Mouse (Mus musculus): ENCODE measurements at regions not wholly inside any gene's neighbourhood (a gene's known extent, or its start where the extent isn't known, plus 50 kb on each side); places are given as distances from the start of the nearest gene placed in this dataset.
A peak's percentile ranks its signal among the peaks of the same experiment; 100 is the strongest.

GRCm38 (mm10) chr8:127860891-127861290 lies 497.5 kb upstream of the Nrp1 start:
- ATAC-seq (replicated peaks; ENCODE audit: low FRiP score): no peak
- 50% methylated on average over 3 of the region's 3 CpGs for WGBS
- Histone ChIP-seq H3K9me3 (replicated peaks) (no peaks in the 10 kb centered on the region), H3K4me3 (replicated peaks) (no peak overlapping the region), H3K36me3 (no peaks in the 10 kb centered on the region), H3K4me1 (peaks cover 11% of the 10 kb centered on the region), H3K4me2 (no peak overlapping the region), H3K27ac (no peak overlapping the region), H3K27me3 (no peaks in the 10 kb centered on the region), H3K9ac (no peak overlapping the region)

DNA sequence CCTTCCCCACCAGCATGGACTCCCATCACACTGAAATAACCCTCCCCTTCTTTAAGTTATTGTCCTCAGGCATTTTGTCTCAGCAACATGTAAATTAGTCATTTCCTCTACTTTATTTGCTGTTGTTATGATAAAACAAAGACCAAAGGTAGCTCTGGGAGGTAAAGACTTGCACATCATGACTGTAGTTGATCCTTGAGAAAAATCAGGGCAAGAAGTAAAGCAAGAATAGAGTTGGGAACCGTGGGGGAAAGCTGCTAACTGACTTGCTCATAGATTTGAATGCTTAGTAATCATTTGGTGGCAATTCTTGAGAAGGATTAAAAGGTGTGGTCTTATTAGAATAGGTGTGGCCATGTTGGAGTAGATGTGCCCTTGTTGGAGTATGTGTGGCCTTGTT lies 473.8 kb upstream of the Nrp1 start:
- no peaks in the 10 kb centered on the region for H3K27me3 ChIP-seq
- no peaks in the 10 kb centered on the region for H3K4me1 ChIP-seq
- H3K9me3 ChIP-seq (replicated peaks): no peaks in the 10 kb centered on the region
- H3K4me3 ChIP-seq (replicated peaks): no peak overlapping the region
- 74% methylated on average over 1 of the region's 1 CpGs for WGBS
- no peak overlapping the region for H3K9ac ChIP-seq
- H3K36me3 ChIP-seq: no peaks in the 10 kb centered on the region
- no peak for ATAC-seq (replicated peaks; ENCODE audit: low FRiP score)
- no peak overlapping the region for H3K27ac ChIP-seq
- no peak overlapping the region for H3K4me2 ChIP-seq

- 87% methylated on average over 3 of the region's 3 CpGs for WGBS
- ATAC-seq (replicated peaks; ENCODE audit: low FRiP score): no peak
These were observed 473.2 kb upstream of the Nrp1 start for GRCm38 (mm10) chr8:127885211-127885610.

GRCm38 (mm10) chr8:127885831-127886230 lies 472.6 kb upstream of the Nrp1 start:
- Histone ChIP-seq H3K4me1 (0 out of 2 replicates have a peak, but pooled peaks cover 2% of the 10 kb centered on the region), H3K36me3 (no peaks in the 10 kb centered on the region), H3K9ac (no peak overlapping the region), H3K9me3 (replicated peaks) (no peaks in the 10 kb centered on the region), H3K27me3 (no peaks in the 10 kb centered on the region), H3K4me2 (no peak overlapping the region), H3K4me3 (replicated peaks) (no peak overlapping the region), H3K27ac (0 out of 2 replicates have a peak overlapping the region, but pooled peaks have one; percentile 13)
- 20% methylated on average over 3 of the region's 3 CpGs for WGBS
- no peak for ATAC-seq (replicated peaks; ENCODE audit: low FRiP score)

More at GRCm38 (mm10) chr8:127885211-127885610, 473.2 kb upstream of the Nrp1 start:
- H3K9ac ChIP-seq: no peak overlapping the region
- no peaks in the 10 kb centered on the region for H3K36me3 ChIP-seq
- no peak overlapping the region for H3K4me2 ChIP-seq
- H3K27ac ChIP-seq: no peak overlapping the region
- no peaks in the 10 kb centered on the region for H3K4me1 ChIP-seq
- H3K9me3 ChIP-seq (replicated peaks): no peaks in the 10 kb centered on the region
- H3K27me3 ChIP-seq: no peaks in the 10 kb centered on the region
- H3K4me3 ChIP-seq (replicated peaks): no peak overlapping the region

GRCm38 (mm10) chr8:127890729-127891128 lies 467.7 kb upstream of the Nrp1 start:
- no peak overlapping the region for H3K27ac ChIP-seq
- 41% methylated on average over 6 of the region's 6 CpGs for WGBS
- H3K36me3 ChIP-seq: no peaks in the 10 kb centered on the region
- no peaks in the 10 kb centered on the region for H3K27me3 ChIP-seq
- no peak overlapping the region for H3K9ac ChIP-seq
- no peak overlapping the region for H3K4me3 ChIP-seq (replicated peaks)
- H3K4me2 ChIP-seq: no peak overlapping the region
- ATAC-seq (replicated peaks; ENCODE audit: low FRiP score): no peak
- H3K9me3 ChIP-seq (replicated peaks): no peaks in the 10 kb centered on the region
- H3K4me1 ChIP-seq: peaks cover 5% of the 10 kb centered on the region; the same call in 1 of the 2 replicates

GRCm38 (mm10) chr8:127894284-127894683 lies 464.1 kb upstream of the Nrp1 start:
- Histone ChIP-seq H3K4me2 (no peak overlapping the region), H3K27ac (no peak overlapping the region), H3K36me3 (no peaks in the 10 kb centered on the region), H3K9me3 (replicated peaks) (no peaks in the 10 kb centered on the region), H3K27me3 (no peaks in the 10 kb centered on the region), H3K4me3 (replicated peaks) (no peak overlapping the region), H3K9ac (no peak overlapping the region), H3K4me1 (peaks cover 5% of the 10 kb centered on the region; the same call in 1 of the 2 replicates)
- no peak for ATAC-seq (replicated peaks; ENCODE audit: low FRiP score)

- Histone ChIP-seq H3K27me3 (no peaks in the 10 kb centered on the region), H3K4me1 (0 out of 2 replicates have a peak, but pooled peaks cover 3% of the 10 kb centered on the region), H3K9ac (no peak overlapping the region), H3K36me3 (no peaks in the 10 kb centered on the region), H3K4me3 (replicated peaks) (no peak overlapping the region), H3K9me3 (replicated peaks) (no peaks in the 10 kb centered on the region), H3K4me2 (no peak overlapping the region), H3K27ac (no peak overlapping the region)
- ATAC-seq (replicated peaks; ENCODE audit: low FRiP score): no peak
- 82% methylated on average over 5 of the region's 5 CpGs for WGBS
These were observed 450.0 kb upstream of the Nrp1 start for GRCm38 (mm10) chr8:127908436-127908835.

- Histone ChIP-seq H3K27ac (no peak overlapping the region), H3K4me3 (replicated peaks) (no peak overlapping the region), H3K27me3 (no peaks in the 10 kb centered on the region), H3K4me1 (0 out of 2 replicates have a peak, but pooled peaks cover 3% of the 10 kb centered on the region), H3K9me3 (replicated peaks) (no peaks in the 10 kb centered on the region), H3K36me3 (no peaks in the 10 kb centered on the region), H3K9ac (no peak overlapping the region), H3K4me2 (no peak overlapping the region)
- WGBS: 68% methylated on average over 2 of the region's 2 CpGs
- ATAC-seq (replicated peaks; ENCODE audit: low FRiP score): no peak
These were observed 448.8 kb upstream of the Nrp1 start for GRCm38 (mm10) chr8:127909580-127909979.

DNA sequence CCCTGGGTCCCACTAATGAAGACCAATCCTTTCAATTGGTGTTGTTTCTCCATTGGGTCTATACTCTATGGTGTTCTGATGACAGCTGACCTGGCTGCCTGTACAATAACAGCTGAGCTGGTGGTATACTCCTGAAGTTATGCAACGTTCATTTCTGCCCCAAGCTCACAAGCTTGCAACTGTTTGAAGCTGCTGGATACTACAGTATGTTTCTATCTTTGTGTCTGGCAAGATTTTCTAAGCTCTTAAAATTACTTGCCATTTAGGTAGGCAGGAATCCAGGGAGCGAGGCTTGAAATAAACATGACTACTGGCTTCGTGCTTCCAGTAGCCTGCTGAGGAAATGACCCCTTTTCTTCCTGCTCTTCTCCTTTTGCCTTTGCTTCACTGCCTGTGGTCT lies 444.3 kb upstream of the Nrp1 start:
- Histone ChIP-seq H3K4me3 (replicated peaks) (no peak overlapping the region), H3K27me3 (no peaks in the 10 kb centered on the region), H3K27ac (no peak overlapping the region), H3K9me3 (replicated peaks) (no peaks in the 10 kb centered on the region), H3K4me2 (no peak overlapping the region), H3K4me1 (peaks cover 9% of the 10 kb centered on the region; the same call in 1 of the 2 replicates), H3K9ac (no peak overlapping the region), H3K36me3 (no peaks in the 10 kb centered on the region)
- 73% methylated on average over 3 of the region's 3 CpGs for WGBS
- ATAC-seq (replicated peaks; ENCODE audit: low FRiP score): no peak

- Histone ChIP-seq H3K4me1 (peaks cover 9% of the 10 kb centered on the region; the same call in 1 of the 2 replicates), H3K27ac (no peak overlapping the region), H3K4me2 (no peak overlapping the region), H3K9me3 (replicated peaks) (no peaks in the 10 kb centered on the region), H3K27me3 (no peaks in the 10 kb centered on the region), H3K4me3 (replicated peaks) (no peak overlapping the region), H3K36me3 (no peaks in the 10 kb centered on the region), H3K9ac (no peak overlapping the region)
- WGBS: 68% methylated on average over 2 of the region's 2 CpGs
- ATAC-seq (replicated peaks; ENCODE audit: low FRiP score): no peak
These were observed 443.5 kb upstream of the Nrp1 start for GRCm38 (mm10) chr8:127914914-127915313.

- Histone ChIP-seq H3K4me3 (replicated peaks) (no peak overlapping the region), H3K9me3 (replicated peaks) (no peaks in the 10 kb centered on the region), H3K27ac (0 out of 2 replicates have a peak overlapping the region, but pooled peaks have one; percentile 6), H3K36me3 (no peaks in the 10 kb centered on the region), H3K4me1 (peaks cover 9% of the 10 kb centered on the region; the same call in 1 of the 2 replicates), H3K27me3 (no peaks in the 10 kb centered on the region), H3K9ac (no peak overlapping the region), H3K4me2 (no peak overlapping the region)
- 26% methylated on average over 2 of the region's 2 CpGs for whole genome bisulfite sequencing
- ATAC-seq (replicated peaks; ENCODE audit: low FRiP score): peak; percentile 77
These were observed 442.8 kb upstream of the Nrp1 start for GRCm38 (mm10) chr8:127915591-127916028.

- H3K27ac ChIP-seq: no peak overlapping the region
- no peaks in the 10 kb centered on the region for H3K9me3 ChIP-seq (replicated peaks)
- no peak overlapping the region for H3K4me2 ChIP-seq
- H3K9ac ChIP-seq: no peak overlapping the region
- no peak for ATAC-seq (replicated peaks; ENCODE audit: low FRiP score)
- 89% methylated on average over 1 of the region's 1 CpGs for WGBS
- H3K36me3 ChIP-seq: no peaks in the 10 kb centered on the region
- no peak overlapping the region for H3K4me3 ChIP-seq (replicated peaks)
- no peaks in the 10 kb centered on the region for H3K27me3 ChIP-seq
- H3K4me1 ChIP-seq: no peaks in the 10 kb centered on the region
These were observed 436.5 kb upstream of the Nrp1 start for GRCm38 (mm10) chr8:127921925-127922324.

DNA sequence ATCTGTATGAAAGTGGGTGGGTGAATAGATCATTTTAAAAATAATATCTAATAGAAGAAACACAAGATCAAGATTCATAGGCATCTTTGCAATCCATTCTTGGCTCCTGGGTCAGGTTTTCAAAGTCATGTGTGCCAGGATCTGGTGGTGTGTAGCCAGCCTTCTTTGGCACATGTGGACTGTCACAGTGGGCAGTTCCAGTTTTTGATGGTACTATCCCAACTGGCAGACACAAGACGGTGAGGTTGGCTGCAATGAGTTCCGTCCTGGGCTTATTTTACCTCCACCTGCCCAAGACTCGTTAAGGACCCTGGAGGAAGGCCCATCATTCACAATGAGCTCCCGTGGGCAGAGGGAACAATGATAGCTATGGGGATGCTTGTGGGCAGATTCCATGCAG lies 435.1 kb upstream of the Nrp1 start:
- Histone ChIP-seq H3K9ac (no peak overlapping the region), H3K4me1 (no peaks in the 10 kb centered on the region), H3K4me2 (no peak overlapping the region), H3K36me3 (no peaks in the 10 kb centered on the region), H3K27me3 (no peaks in the 10 kb centered on the region), H3K27ac (no peak overlapping the region), H3K9me3 (replicated peaks) (no peaks in the 10 kb centered on the region), H3K4me3 (replicated peaks) (no peak overlapping the region)
- no peak for ATAC-seq (replicated peaks; ENCODE audit: low FRiP score)
- 89% methylated on average over 4 of the region's 4 CpGs for WGBS

All from kidney, embryonic 15.5 days (tissue).